Mouse (Mus musculus) heart, embryonic 13.5 days (tissue): ENCODE measurements around the gene 9130023H24Rik. TPM values are rescaled to one million over a fixed set of nuclear protein-coding genes. Genes with fewer than 3 reads are reported as not detected.

Experiments
- ATAC-seq: fragments of 200-750 bp; cut with Nextera tagmentation; 2 replicates; pipeline ENCODE4 v1.8.0; 2017; ENCODE audit warnings: moderate TSS enrichment; ENCODE audit not compliant: insufficient number of reproducible peaks, low FRiP score, low TSS enrichment; ENCODE audit errors: extremely low read depth
- H3K27ac ChIP-seq: fragments of 300-500 bp; sonication (generic); replicated peaks from 2 replicates; pipeline ENCODE4 v1.5.1; 2015; ENCODE audit warnings: moderate library complexity, mild to moderate bottlenecking, inconsistent platforms
- H3K27me3 ChIP-seq: fragments of 300-500 bp; sonication (generic); replicated peaks from 2 replicates; pipeline ENCODE4 v1.6.1; 2015; ENCODE audit warnings: mild to moderate bottlenecking, inconsistent platforms
- H3K36me3 ChIP-seq: fragments of 300-500 bp; sonication (generic); 2 replicates; pipeline ENCODE4 v1.6.1; 2015; ENCODE audit warnings: mild to moderate bottlenecking, inconsistent platforms
- H3K4me1 ChIP-seq: fragments of 300-500 bp; sonication (generic); 2 replicates; pipeline ENCODE4 v1.6.1; 2015; ENCODE audit warnings: inconsistent platforms
- H3K4me2 ChIP-seq: fragments of 300-500 bp; sonication (generic); 2 replicates; pipeline ENCODE4 v1.6.1; 2015; ENCODE audit warnings: inconsistent platforms, mild to moderate bottlenecking, moderate library complexity
- H3K4me3 ChIP-seq: fragments of 300-500 bp; sonication (generic); 2 replicates; pipeline ENCODE4 v1.5.1; 2015; ENCODE audit warnings: moderate library complexity, mild to moderate bottlenecking, inconsistent platforms
- H3K9ac ChIP-seq: fragments of 300-500 bp; sonication (generic); 2 replicates; pipeline ENCODE4 v1.6.1; 2015; ENCODE audit warnings: inconsistent platforms, mild to moderate bottlenecking, moderate library complexity
- H3K9me3 ChIP-seq: fragments of 300-500 bp; sonication (generic); 2 replicates; pipeline ENCODE4 v1.6.1; 2016; ENCODE audit warnings: inconsistent platforms
- WGBS: fragments of 180-500 bp; shearing (Covaris S2); methylation state at CpG from one replicate; pipeline ENCODE4 v1.1.7; 2015; ENCODE audit warnings: mixed read lengths; 5-methylcytosine and 5-hydroxymethylcytosine counted together
- polyA plus RNA-seq: library from polyadenylated mRNA; unstranded; fragments of >200 nt; fragmentation: Nextera tagmentation; extraction: Ambion mirVana; gene quantifications from 2 replicates; pipeline ENCODE4 v1.2.1, GENCODE M21; 2015

The 9130023H24Rik gene
- 5.8 and 6.5 TPM in 2 replicates for polyA plus RNA-seq

DNA sequence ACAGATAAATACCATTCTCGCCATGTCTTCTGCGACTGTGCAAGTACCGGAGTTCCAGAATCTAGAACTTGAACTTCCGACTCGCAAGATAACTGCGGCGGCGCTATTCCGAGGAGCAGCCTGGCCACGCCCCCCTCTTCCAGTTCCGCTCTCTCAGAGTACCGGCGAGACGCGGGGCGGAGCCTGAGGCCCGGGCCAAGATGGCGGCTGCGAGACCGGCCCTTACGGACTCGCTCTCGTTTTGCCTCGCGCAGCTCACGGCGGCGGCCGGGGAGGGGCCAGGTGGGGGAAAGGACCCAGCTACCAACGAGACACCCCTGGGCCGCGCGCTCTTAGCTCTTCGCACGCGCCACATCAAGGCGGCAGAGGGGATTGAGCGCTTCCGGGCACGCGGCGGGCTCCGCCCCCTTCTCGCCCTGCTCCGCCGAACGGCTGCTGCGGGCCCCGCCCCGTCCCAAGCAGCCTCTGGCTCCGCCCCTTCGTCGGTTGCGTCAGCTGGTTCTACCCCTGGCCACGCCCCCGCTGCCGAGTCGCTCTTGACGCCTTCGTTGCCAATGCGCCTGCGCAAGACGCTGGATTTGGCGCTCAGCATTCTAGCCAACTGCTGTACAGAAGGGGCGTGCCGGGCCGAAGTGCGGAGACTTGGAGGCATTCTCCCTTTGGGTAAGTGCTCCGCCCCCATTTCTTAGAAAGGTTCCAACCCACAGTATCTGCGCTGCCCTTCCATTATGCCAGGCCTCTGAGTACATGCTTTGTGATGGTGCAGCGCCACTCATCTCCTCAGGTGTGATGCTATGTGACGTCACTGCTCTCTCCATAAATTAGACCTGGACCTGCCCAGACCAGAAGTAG, at the start of gene 9130023H24Rik:
TSS of gene 9130023H24Rik (minus strand) at position 105 of the 852 bp plus-strand sequence.
- Histone ChIP-seq H3K27ac (peak within 1 kb of the TSS; percentile 98), H3K9ac (peak within 1 kb of the TSS; percentile 89), H3K4me2 (peak within 1 kb of the TSS; percentile 86), H3K36me3 (peaks cover 50% of the 10 kb centered on the region), H3K9me3 (no peaks in the 10 kb centered on the region), H3K4me1 (peaks cover 31% of the 10 kb centered on the region), H3K27me3 (no peaks in the 10 kb centered on the region), H3K4me3 (peak within 1 kb of the TSS; percentile 83)
- ATAC-seq: peak; percentile 85
- under 1% methylated on average over 72 of the region's 72 CpGs for WGBS

GRCm38 (mm10) chr7:128285060-128285459, 47.2 kb upstream of the 9130023H24Rik start:
- Histone ChIP-seq H3K4me1 (peaks cover 36% of the 10 kb centered on the region), H3K9ac (no peak overlapping the region), H3K9me3 (no peaks in the 10 kb centered on the region), H3K27me3 (no peaks in the 10 kb centered on the region), H3K4me3 (no peak overlapping the region), H3K36me3 (peaks cover 55% of the 10 kb centered on the region), H3K4me2 (no peak overlapping the region), H3K27ac (no peak overlapping the region)
- no peak for ATAC-seq
- WGBS: 85% methylated on average over 8 of the region's 8 CpGs

- Histone ChIP-seq H3K4me1 (peaks cover 26% of the 10 kb centered on the region), H3K4me2 (no peak overlapping the region), H3K9ac (no peak overlapping the region), H3K9me3 (no peaks in the 10 kb centered on the region), H3K27me3 (no peaks in the 10 kb centered on the region), H3K36me3 (peaks cover 63% of the 10 kb centered on the region), H3K4me3 (no peak overlapping the region), H3K27ac (no peak overlapping the region)
- 69% methylated on average over 5 of the region's 5 CpGs for WGBS
- no peak for ATAC-seq
These were observed 46.2 kb upstream of the 9130023H24Rik start for GRCm38 (mm10) chr7:128284047-128284446.

DNA sequence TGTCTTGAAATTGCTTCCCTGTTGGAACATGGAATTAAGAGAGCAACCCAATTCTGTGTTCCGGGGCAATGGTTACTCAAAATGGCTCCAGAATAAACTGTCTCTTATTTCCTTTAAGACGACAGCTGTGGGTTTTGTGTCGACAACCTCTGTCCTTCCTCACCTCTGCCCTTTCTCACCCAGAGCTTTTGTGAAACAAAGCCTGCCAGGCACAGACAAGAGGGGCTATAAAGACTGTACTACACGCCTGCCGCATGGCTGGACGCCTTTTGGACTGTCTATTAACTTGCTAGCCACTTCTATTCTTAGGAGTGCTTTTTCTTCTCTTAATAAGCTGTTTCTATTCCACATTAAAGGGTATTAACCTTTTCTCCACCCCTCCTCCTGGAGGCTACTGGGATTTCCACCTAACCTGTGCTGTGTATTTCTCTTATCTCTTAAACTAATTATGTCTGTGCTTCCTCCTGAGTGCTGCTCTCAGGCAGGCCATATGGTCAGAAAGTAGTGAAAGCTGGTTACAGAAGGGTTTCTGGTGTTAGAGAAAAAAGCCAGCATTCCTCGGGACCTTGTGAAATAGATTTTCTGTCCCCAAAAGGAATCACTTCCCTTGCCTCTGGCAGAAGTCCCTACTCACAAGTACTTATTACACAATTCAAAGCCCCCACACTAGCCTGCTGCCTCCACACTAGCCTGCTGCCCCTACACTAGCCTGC, 44.9 kb upstream of the 9130023H24Rik start:
- peaks cover 67% of the 10 kb centered on the region for H3K36me3 ChIP-seq
- H3K9me3 ChIP-seq: no peaks in the 10 kb centered on the region
- H3K9ac ChIP-seq: 0 out of 2 replicates have a peak overlapping the region, but pooled peaks have one; percentile 28
- H3K4me1 ChIP-seq: peaks cover 14% of the 10 kb centered on the region
- H3K27me3 ChIP-seq: no peaks in the 10 kb centered on the region
- peak overlapping the region; percentile 20; the same call in 1 of the 2 replicates for H3K27ac ChIP-seq
- 30% methylated on average over 7 of the region's 7 CpGs for WGBS
- no peak for ATAC-seq
- H3K4me2 ChIP-seq: no peak overlapping the region
- no peak overlapping the region for H3K4me3 ChIP-seq

DNA sequence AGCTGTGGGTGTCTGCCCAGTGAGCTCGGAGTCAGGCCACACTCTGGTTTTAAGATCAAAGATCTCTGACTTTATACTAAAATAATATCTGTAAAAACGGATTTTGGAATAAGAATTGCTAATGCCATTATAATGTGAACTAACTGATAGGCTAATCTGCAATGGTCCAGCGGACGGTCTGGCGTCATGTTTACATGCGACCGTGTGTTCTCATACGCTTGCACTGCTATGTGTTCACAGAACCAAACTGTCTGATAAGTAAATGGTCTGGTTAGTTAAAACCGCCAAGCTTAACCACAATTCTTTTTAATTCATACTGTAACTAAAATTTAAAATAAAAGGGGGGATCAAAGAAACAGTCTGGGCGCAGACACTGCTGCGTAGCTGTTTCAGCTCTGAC, 43.9 kb upstream of the 9130023H24Rik start:
- H3K9ac ChIP-seq: no peak overlapping the region
- H3K27ac ChIP-seq: no peak overlapping the region
- no peaks in the 10 kb centered on the region for H3K27me3 ChIP-seq
- no peak overlapping the region for H3K4me2 ChIP-seq
- WGBS: 74% methylated on average over 11 of the region's 11 CpGs
- no peaks in the 10 kb centered on the region for H3K9me3 ChIP-seq
- peaks cover 14% of the 10 kb centered on the region for H3K4me1 ChIP-seq
- H3K36me3 ChIP-seq: peaks cover 65% of the 10 kb centered on the region
- H3K4me3 ChIP-seq: no peak overlapping the region
- no peak for ATAC-seq

- Histone ChIP-seq H3K27me3 (no peaks in the 10 kb centered on the region), H3K9ac (no peak overlapping the region), H3K4me3 (no peak overlapping the region), H3K36me3 (peaks cover 66% of the 10 kb centered on the region), H3K4me2 (no peak overlapping the region), H3K27ac (no peak overlapping the region), H3K9me3 (no peaks in the 10 kb centered on the region), H3K4me1 (peaks cover 14% of the 10 kb centered on the region)
- ATAC-seq: no peak
- WGBS: 86% methylated on average over 4 of the region's 4 CpGs
These were observed 41.9 kb upstream of the 9130023H24Rik start for GRCm38 (mm10) chr7:128279750-128280149.

- no peaks in the 10 kb centered on the region for H3K9me3 ChIP-seq
- no peak overlapping the region for H3K27ac ChIP-seq
- no peak overlapping the region for H3K4me2 ChIP-seq
- H3K4me3 ChIP-seq: no peak overlapping the region
- peaks cover 94% of the 10 kb centered on the region for H3K36me3 ChIP-seq
- no peak for ATAC-seq
- no peaks in the 10 kb centered on the region for H3K4me1 ChIP-seq
- WGBS: 89% methylated on average over 6 of the region's 6 CpGs
- H3K27me3 ChIP-seq: no peaks in the 10 kb centered on the region
- H3K9ac ChIP-seq: no peak overlapping the region
These were observed 38.2 kb upstream of the 9130023H24Rik start for GRCm38 (mm10) chr7:128276051-128276450.

- H3K4me2 ChIP-seq: no peak overlapping the region
- H3K9me3 ChIP-seq: no peaks in the 10 kb centered on the region
- no peak overlapping the region for H3K27ac ChIP-seq
- peaks cover 56% of the 10 kb centered on the region for H3K36me3 ChIP-seq
- H3K27me3 ChIP-seq: no peaks in the 10 kb centered on the region
- peaks cover 10% of the 10 kb centered on the region for H3K4me1 ChIP-seq
- ATAC-seq: no peak
- H3K4me3 ChIP-seq: no peak overlapping the region
- 90% methylated on average over 9 of the region's 9 CpGs for WGBS
- no peak overlapping the region for H3K9ac ChIP-seq
These were observed 33.7 kb upstream of the 9130023H24Rik start for GRCm38 (mm10) chr7:128271496-128271895.

DNA sequence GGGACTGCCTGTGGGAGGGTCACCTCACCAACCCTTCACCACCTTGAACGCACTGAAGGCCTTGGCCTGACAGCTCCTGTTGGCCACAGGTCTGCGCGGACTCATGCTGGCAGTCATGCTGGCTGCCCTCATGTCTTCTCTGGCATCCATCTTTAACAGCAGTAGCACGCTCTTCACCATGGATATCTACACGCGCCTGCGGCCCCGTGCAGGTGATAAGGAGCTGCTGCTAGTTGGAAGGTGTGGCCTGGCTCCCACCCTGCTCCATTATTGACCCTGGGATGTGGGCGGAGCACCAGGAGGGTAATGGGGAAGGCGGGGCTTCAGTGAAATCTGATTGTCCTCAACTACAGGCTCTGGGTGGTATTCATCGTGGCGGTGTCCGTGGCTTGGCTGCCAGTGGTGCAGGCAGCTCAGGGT, 32.6 kb upstream of the 9130023H24Rik start:
- ATAC-seq: peak; percentile 47

GRCm38 (mm10) chr7:128267813-128268212, 30.0 kb upstream of the 9130023H24Rik start:
- no peak overlapping the region for H3K4me2 ChIP-seq
- H3K4me1 ChIP-seq: peaks cover 10% of the 10 kb centered on the region
- WGBS: 80% methylated on average over 7 of the region's 7 CpGs
- H3K27ac ChIP-seq: no peak overlapping the region
- no peak for ATAC-seq
- no peak overlapping the region for H3K4me3 ChIP-seq
- H3K9ac ChIP-seq: no peak overlapping the region
- no peaks in the 10 kb centered on the region for H3K27me3 ChIP-seq
- peaks cover 19% of the 10 kb centered on the region for H3K36me3 ChIP-seq
- H3K9me3 ChIP-seq: no peaks in the 10 kb centered on the region

More for the DNA sequence above, 32.6 kb upstream of the 9130023H24Rik start:
- Histone ChIP-seq H3K9ac (no peak overlapping the region), H3K4me1 (peaks cover 10% of the 10 kb centered on the region), H3K27me3 (no peaks in the 10 kb centered on the region), H3K4me3 (no peak overlapping the region), H3K9me3 (no peaks in the 10 kb centered on the region), H3K4me2 (peak overlapping the region; percentile 45), H3K36me3 (peaks cover 45% of the 10 kb centered on the region), H3K27ac (no peak overlapping the region)
- WGBS: 30% methylated on average over 13 of the region's 13 CpGs

GRCm38 (mm10) chr7:128267391-128267790, 29.6 kb upstream of the 9130023H24Rik start:
- H3K4me3 ChIP-seq: no peak overlapping the region
- no peaks in the 10 kb centered on the region for H3K9me3 ChIP-seq
- H3K27ac ChIP-seq: no peak overlapping the region
- peaks cover 15% of the 10 kb centered on the region for H3K36me3 ChIP-seq
- H3K4me2 ChIP-seq: no peak overlapping the region
- peaks cover 10% of the 10 kb centered on the region for H3K4me1 ChIP-seq
- H3K27me3 ChIP-seq: no peaks in the 10 kb centered on the region
- H3K9ac ChIP-seq: no peak overlapping the region
- 63% methylated on average over 13 of the region's 13 CpGs for WGBS
- ATAC-seq: no peak
